Mouse (Mus musculus) left cerebral cortex, adult 2 months (tissue): ENCODE measurements around the gene Hrh1. TPM values are rescaled to one million over a fixed set of nuclear protein-coding genes. Genes with fewer than 3 reads are reported as not detected.

ENCODE experiments used
- DNase-seq, 2 experiments: peaks; one replicate each; pipeline ENCODE4 v3.0.0; 2021 to 2022; ENCODE audit warnings: low spot score in 2 of 2, mixed read lengths in 1 of 2; ENCODE audit errors: extremely low spot score in 1 of 2
- H3K27ac ChIP-seq: fragments of 200-600 bp; 2 replicates; pipeline ENCODE4 v1.8.1; 2022
- H3K4me3 ChIP-seq: fragments of 200-600 bp; 2 replicates; pipeline ENCODE4 v1.8.1; 2022
- CTCF ChIP-seq: fragments of 200-600 bp; IDR thresholded peaks from 2 replicates; pipeline ENCODE4 v1.8.1; 2022; ENCODE audit warnings: antibody characterized with exemption, mild to moderate bottlenecking, moderate library complexity
- intact Hi-C: fragments of 180-260 bp; cut with DNase I; formaldehyde crosslinking; loops from one replicate; pipeline ENCODE4 v1.15.1; 2025
- long read RNA-seq, 2 experiments: library from polyadenylated mRNA; stranded (forward); transcript quantifications; one replicate each; pipeline ENCODE4 v2.0.0; 2021; ENCODE audit warnings: borderline mapping rate in 2 of 2
- total RNA-seq, 2 experiments: library from RNA; stranded (reverse); gene quantifications; 2 replicates each; pipeline ENCODE4 v1.2.3; 2021

Hrh1 gene
- 10 to 100 TPM; 24.2 to 25.6 TPM for total RNA-seq
- long read RNA-seq, experiment 1, transcript Hrh1-202 (2 exons, 476 nt) = major isoform, 19 of 32 reads
- long read RNA-seq, experiment 1, partial matches to known transcripts = 0 of 32 reads
- long read RNA-seq, experiment 1, other reads (novel, unspliced or antisense) = 11 of 32 reads
- long read RNA-seq, experiment 2, transcript Hrh1-202 (2 exons, 476 nt) = major isoform, 11 of 26 reads
- long read RNA-seq, experiment 2, partial matches to known transcripts = 0 of 26 reads
- long read RNA-seq, experiment 2, other reads (novel, unspliced or antisense) = 12 of 26 reads

DNA sequence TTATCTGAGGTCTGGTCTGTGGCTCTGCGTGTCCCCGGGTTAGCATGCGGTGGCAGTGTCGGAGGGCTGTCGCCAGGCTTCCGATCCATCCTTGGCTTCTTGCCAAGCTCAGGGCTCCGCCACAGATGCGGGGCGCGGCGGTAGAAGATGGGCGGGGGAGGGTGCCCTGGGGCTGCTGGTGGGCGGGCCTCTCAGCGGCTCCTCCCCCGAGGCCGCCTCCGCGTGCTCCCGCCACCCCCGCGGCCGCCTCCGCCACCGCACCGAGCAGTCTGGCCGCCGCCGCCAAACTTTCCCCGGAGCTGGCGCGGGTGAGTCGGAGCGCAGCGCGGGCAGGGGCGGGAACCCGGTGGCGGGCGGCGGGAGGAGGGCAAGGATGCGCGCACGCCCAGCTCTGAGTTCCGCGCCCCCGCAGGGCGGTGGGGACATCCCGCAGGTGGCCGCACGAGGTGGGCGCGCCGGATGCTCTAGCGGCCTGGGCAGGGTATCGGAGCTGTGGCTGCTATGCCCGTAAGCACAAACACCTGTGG is at the start of gene Hrh1:
Hrh1 (plus strand) TSS at position 246 of the 527 bp plus-strand sequence.
- intact Hi-C loops = loop anchor here (2.0 kb wide), 3 partner anchors 29 to 61 kb away; no protein-coding TSS in a partner anchor
- DNase-seq = peak; percentile 62 to 67
- Histone ChIP-seq H3K27ac (peak within 1 kb of the TSS; percentile 81), H3K4me3 (peak within 1 kb of the TSS; percentile 64)
- TF ChIP-seq CTCF = no peak

DNA sequence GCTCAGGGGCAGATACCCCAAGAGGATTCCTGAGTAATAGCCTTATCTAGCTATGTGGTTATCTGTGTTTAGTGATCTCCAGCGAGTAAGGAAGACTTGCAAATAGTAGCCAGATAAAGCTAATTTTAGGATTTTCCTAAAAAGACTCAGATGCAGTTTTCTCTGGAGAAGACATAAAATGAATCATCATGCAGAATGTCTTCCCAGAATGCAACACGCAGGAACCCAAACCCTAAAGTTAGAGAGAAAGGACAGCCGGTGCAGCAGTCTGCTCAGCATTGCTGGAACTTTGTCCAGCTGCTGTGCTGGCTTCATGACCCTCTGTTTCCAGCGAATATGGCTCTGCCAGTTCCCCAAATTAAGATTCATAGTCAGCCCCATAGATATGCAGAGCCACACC is 43.1 kb upstream of the Hrh1 start:
- no peak for TF ChIP-seq CTCF
- intact Hi-C loops = no loop called here

DNA sequence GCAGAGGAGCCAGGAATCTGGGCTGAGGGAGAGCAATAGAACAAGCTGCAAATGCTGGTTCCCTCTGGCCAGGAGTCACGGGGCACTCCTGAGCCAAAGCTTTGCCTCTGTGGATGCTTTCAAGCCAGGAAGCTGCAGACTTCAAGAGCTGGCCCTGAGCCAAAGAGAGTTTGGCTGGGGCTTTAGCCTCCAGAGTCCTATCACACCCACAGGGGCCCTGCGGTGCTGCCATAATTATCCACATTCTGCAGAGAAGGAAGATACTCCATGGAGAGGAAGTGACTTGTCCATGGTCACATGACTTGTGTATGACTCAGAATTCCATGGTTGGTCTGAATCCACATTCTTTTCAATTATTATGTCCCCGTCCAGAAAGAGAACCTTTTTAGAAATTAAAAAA is 39.6 kb upstream of the Hrh1 start:
- Histone ChIP-seq H3K27ac (no peak overlapping the region), H3K4me3 (no peak overlapping the region)
- peak in 1 of 2 experiments; percentile 28 for DNase-seq
- TF ChIP-seq CTCF = no peak
- intact Hi-C loops = no loop called here

More for the DNA sequence above, 43.1 kb upstream of the Hrh1 start:
- DNase-seq = no peak
- peak overlapping the region; percentile 10; the same call in 1 of the 2 replicates for H3K27ac ChIP-seq
- H3K4me3 ChIP-seq = no peak overlapping the region

DNA sequence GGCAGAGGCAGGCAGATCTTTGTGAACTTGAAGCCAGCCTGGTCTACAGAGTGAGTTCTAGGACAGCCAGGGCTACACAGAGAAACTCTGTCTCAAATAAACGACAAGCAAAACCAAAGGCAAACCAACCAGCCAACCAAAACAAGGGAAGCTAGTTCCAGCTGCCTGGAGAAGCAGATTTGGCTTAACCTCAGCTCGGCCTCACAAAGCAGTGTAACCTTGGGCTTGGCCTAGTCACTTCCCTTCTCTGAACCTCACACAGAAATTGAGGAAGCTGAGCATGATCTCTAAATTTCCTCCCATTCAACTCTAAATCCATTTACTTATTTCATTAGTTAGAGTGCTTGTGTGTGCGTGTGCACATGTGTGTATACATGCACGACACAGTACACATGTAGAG is 35.4 kb upstream of the Hrh1 start:
- intact Hi-C loops = no loop called here
- Histone ChIP-seq H3K4me3 (no peak overlapping the region), H3K27ac (no peak overlapping the region)
- TF ChIP-seq CTCF = no peak
- no peak for DNase-seq

DNA sequence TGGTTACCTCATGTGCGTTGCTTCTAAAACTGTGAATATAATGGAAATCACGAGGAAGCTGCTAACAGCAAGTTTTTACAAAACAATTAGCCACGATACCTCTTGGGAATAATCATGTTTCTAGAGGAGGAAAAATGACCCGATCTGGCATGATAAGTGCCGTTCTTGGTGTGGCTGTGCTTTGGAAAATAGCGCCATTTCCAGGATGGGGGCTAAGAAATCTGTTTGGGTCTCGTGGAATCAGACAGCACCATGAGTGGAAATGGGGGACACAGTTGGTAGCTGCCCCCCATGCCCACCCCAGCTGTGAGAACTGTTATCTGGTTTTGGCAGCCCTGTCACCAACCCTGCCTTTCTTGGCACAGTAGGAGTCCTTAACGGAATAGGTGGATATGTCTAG is 34.0 kb upstream of the Hrh1 start:
- no peak for TF ChIP-seq CTCF

DNA sequence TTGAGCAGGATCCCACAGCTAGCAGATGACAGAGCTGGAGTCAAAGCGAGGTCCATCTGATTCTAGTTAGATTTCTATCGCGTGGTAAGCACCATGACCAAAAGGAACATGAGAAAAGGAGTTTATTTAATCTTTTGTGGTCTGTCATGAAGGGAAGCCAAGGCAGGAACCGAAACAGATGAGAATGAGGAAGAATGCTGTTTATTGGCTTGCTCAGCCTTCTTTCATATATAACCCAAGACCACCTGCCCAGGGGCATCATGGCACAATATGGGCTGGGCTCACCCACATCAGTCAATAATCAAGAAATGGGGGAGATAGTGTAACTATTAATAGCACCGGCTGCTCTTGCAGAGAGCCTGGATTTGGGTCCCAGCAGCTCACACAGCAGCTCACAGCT is 33.0 kb upstream of the Hrh1 start:
- DNase-seq = no peak
- TF ChIP-seq CTCF = no peak
- intact Hi-C loops = no loop called here
- Histone ChIP-seq H3K4me3 (no peak overlapping the region), H3K27ac (no peak overlapping the region)

More for the DNA sequence above, 34.0 kb upstream of the Hrh1 start:
- Histone ChIP-seq H3K27ac (no peak overlapping the region), H3K4me3 (no peak overlapping the region)
- intact Hi-C loops = no loop called here
- no peak for DNase-seq

DNA sequence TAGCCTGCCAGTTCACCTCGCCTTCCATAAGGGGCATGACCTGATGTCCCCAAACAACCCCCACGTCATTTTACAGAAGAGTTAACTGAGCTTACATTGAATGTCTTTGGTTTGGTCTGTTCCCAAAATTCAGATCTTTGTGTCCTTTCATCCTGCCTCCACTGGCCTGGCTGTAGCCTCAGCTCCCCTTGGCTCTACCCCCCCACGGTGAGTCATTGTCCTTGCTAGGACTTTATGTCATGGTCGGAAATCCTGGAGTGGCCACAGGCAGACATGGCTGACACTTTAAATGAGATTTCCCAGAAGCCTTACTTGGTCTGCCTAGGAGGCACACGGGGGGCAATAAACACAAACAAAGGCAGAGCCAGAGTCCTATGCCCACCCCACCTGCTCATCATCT is 31.5 kb upstream of the Hrh1 start:
- no peak for DNase-seq
- no peak overlapping the region for H3K27ac ChIP-seq
- intact Hi-C loops = no loop called here
- TF ChIP-seq CTCF = no peak
- no peak overlapping the region for H3K4me3 ChIP-seq

DNA sequence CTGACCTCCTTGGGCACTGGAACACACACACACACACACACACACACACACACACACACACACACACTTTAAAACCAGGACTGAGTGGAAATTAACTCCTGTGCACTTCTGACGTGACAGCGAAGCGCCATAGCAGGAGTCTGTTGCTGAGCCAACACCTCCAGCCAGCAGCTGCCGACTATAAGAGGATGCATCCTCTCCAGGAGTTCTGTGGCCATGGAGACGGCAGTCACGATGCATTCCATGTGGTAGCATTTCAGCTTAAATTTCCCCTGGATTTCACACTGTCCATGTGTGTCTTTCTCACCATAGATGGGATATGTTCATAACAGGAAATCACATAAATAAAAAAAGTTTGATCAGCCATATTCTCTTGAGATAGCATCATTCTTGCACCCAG is 30.1 kb upstream of the Hrh1 start:
- TF ChIP-seq CTCF = no peak
- DNase-seq = peak; percentile 48 to 57
- Histone ChIP-seq H3K27ac (peak overlapping the region; percentile 74), H3K4me3 (no peak overlapping the region)
- intact Hi-C loops = loop anchor here (2.0 kb wide), 1 partner anchor 29 kb away; the partner anchor contains the start of gene Hrh1

DNA sequence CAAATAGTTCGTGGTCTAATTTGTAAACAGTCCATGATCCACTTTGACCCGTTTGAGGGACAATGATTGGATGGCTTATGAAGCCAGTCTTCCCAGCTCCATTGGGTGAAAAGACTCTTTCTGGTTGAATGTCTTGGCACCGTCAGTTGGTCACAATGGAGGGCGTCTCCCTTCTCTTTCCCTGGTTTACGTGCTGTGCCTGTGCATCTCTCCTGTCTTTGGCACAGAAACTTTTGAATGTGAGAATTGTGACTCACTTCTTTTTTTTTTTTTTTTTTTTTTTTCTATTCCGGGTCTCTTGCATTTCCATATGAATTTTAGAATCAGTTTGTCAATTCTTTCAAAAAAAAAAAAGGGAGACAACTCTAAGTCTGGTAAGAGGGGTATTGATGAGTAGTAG is 29.5 kb upstream of the Hrh1 start:
- intact Hi-C loops = loop anchor here (2.0 kb wide), 1 partner anchor 29 kb away; the partner anchor contains the start of gene Hrh1
- no peak for DNase-seq
- no peak overlapping the region for H3K4me3 ChIP-seq
- TF ChIP-seq CTCF = no peak
- peak overlapping the region; percentile 74 for H3K27ac ChIP-seq

DNA sequence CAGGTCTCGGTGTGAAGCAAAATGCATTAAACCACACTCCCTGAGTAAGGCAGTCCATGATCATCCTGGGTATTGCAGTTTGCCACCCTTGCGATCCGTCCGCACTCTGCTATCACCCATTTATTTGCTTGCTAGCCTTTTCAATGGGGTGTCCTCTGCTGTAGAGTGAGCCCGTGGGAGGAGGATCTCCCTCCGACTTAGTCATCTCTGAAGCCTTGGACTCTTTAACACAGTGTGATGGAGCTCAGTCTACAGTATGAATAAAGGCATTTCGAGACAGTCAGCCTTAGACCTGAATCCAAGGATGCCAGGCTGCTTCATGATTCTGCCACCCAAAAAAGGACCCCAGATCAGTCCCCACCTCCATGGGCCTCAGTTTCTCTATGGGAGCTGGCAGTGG is 25.0 kb upstream of the Hrh1 start:
- H3K27ac ChIP-seq = no peak overlapping the region
- TF ChIP-seq CTCF = no peak
- H3K4me3 ChIP-seq = no peak overlapping the region
- intact Hi-C loops = no loop called here
- no peak for DNase-seq

DNA sequence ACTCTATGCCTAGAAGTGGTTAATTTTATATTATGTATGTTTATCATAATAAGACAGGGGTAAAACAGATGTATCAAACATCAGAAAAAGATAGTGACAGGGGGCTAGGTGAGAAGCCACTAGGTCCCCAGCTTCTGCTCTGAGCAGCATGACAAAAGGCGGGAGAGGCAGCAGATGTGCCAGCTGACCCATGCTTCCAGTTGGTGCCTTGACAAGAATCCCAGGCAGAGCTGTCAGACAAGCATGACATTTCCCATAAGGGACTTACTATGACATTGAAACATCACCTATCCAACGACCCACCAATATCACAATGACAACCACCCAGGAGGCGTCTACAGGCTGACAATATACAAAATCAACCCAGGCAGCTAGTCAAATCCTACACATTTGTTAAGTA is 16.9 kb upstream of the Hrh1 start:
- no peak for DNase-seq
- TF ChIP-seq CTCF = no peak
- intact Hi-C loops = no loop called here
- H3K27ac ChIP-seq = no peak overlapping the region
- no peak overlapping the region for H3K4me3 ChIP-seq

DNA sequence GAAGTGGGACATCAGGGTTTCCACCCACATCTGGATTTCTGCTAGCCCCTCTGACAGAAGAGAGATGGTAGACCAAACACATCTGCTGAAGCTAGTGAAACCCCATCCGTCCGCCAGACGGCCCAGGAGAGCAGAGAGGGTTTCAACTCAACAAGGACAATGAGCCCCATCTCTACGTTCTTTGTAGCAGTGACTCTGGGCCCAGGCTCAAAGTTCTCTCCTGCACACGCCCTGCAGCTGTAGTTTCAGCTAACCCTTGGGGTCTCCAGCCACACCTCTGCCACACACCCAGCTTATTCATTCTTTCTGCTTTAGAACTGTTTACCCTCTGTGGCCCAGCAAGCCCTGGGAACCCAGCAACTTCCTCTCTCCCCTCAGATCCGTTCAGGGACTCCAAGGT is 10.4 kb upstream of the Hrh1 start:
- Histone ChIP-seq H3K27ac (no peak overlapping the region), H3K4me3 (no peak overlapping the region)
- TF ChIP-seq CTCF = no peak
- intact Hi-C loops = no loop called here
- no peak for DNase-seq

DNA sequence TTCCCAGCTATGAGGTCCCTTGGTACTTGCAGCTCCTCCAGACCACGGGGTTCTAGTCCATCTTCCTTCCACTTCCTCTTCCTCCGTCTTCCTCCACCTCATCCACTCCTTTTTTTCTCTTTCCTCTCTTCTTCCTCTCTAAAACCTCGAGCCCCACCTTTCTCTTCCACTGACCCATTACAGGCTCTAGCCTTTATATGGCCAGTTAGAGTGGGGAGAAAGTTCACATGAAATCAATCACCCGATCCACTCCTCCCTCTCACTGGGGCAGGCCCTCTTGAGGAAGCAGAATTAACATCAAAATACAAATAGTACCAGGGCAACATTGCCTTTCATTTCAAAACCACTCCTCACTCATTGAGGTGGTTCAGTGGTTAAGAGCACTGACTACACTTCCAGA is 9.9 kb upstream of the Hrh1 start:
- intact Hi-C loops = no loop called here
- no peak overlapping the region for H3K4me3 ChIP-seq
- TF ChIP-seq CTCF = no peak
- DNase-seq = no peak
- H3K27ac ChIP-seq = no peak overlapping the region
